Mouse (Mus musculus): Measurements from ENCODE around the gene Vstm4. TPM values are rescaled to one million over a fixed set of nuclear protein-coding genes. Genes with fewer than 3 reads are reported as not detected.
A peak's percentile ranks its signal among the peaks of the same experiment; 100 is the strongest.

Vstm4 gene
- total RNA-seq, 2 experiments from 2014 or later: 1.7 to 3.3 TPM

DNA sequence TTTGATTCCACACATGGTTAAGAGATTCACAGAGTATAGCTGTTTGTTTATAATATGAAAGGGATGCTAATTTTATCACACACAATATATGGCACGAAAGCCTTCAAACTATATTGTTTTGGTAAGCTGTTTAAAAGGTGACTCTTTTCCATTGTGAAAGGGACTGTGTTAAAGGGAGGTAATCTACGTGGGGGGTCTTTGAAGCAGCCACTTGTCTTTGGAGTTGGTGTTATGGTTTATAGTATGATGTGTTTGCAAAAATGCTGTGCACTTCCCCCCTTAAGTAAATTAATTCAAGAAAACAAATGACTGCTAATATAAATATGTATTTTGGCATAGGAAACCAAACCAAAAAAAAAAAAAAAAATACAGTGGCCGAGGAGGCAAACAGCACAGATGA, 8.8 kb downstream of the Vstm4 start:
- DNase-seq: no peak
- intact Hi-C loops (cut with DNase I): no loop called here
- H3K4me3 ChIP-seq: no peak overlapping the region
- TF ChIP-seq CTCF (IDR thresholded peaks at IDR 0.05): no peak
- H3K27ac ChIP-seq: no peak overlapping the region

DNA sequence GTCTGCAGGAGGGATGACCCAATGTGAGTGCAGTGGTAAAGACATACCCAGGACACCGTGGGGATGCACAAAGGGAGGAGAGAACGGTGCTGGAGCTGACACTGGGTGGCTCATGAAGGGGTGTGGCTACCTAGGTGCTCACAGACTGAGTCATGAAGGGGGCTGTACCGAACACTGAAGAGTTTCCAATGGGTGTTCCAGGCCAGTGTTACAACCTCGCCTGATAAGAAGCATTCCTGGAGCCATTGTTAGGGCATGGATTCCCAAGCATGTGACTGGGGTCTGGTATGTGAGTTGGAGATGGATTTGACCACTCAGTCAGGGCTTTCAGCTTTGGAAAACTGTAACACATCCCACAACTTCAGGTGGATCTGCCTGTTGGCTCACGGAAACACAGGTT, 15.4 kb downstream of the Vstm4 start:
- no peak for DNase-seq
- Histone ChIP-seq H3K4me3 (no peak overlapping the region), H3K27ac (no peak overlapping the region)
- intact Hi-C loops (cut with DNase I): no loop called here
- no peak for TF ChIP-seq CTCF (IDR thresholded peaks at IDR 0.05)

DNA sequence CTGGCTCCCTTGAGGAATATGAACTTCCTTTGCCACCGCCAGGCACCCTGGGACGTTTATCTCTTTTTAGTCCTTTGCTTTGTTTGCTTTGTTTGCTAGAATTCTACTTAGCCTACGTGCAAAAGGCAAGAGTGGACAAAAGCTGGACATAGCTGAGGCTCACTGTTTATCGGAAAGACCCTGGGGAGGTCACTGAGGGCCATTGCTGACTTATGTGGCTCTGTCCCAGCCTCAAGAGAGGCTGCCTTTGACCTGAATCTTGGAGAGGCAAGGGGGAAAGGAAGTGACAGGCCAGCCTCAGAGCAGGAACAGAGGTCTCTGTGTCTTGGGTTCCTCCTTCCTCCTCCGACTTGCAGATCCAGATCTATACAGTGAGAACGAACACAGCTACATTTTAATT, 21.0 kb downstream of the Vstm4 start:
- no peak for DNase-seq
- H3K4me3 ChIP-seq: no peak overlapping the region
- no peak for TF ChIP-seq CTCF (IDR thresholded peaks at IDR 0.05)
- intact Hi-C loops (cut with DNase I): no loop called here
- H3K27ac ChIP-seq: peak overlapping the region; percentile 43; the same call in 1 of the 2 replicates

DNA sequence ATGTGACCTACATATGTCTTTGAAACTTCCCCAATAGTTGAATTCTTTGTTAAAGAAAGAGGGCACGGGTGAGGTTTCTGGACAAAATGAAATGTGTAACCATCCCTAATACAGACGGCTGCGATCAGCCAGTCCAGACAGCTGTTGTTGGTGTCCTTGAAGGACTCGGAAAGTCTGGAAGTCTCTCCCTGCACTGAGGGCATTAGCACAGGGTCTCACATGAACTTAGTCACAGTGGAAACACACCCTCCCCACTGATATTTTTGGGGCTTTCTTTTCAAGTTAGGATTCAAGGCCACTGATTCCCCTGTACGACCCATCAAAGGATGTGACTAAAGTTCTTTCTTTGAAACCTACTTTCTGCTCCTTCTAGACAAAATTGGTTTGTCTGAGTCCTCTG, 23.8 kb downstream of the Vstm4 start:
- no peak overlapping the region for H3K27ac ChIP-seq
- no peak for TF ChIP-seq CTCF (IDR thresholded peaks at IDR 0.05)
- intact Hi-C loops (cut with DNase I): no loop called here

DNA sequence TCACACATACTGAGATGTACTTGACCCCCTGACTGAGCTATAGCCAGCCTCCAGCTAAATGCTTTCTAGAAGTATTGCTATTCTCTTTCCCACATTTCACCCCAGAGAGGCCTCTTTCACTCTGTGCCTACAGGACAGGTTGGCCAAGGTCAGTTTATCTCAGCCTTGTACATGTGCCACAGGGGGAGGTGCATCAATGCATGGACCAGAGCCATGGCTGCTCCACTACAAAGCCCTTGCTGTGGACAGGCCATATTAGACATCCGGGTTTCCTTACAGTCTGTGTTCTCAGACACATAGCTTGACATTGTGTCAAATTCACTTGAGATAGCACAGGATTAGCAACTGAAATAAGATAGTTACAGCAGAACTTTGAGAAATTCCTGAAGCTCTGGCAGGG, 25.1 kb downstream of the Vstm4 start:
- no peak for TF ChIP-seq CTCF (IDR thresholded peaks at IDR 0.05)
- Histone ChIP-seq H3K4me3 (no peak overlapping the region), H3K27ac (no peak overlapping the region)
- intact Hi-C loops (cut with DNase I): no loop called here
- DNase-seq: no peak

More for the DNA sequence above, 23.8 kb downstream of the Vstm4 start:
- DNase-seq: no peak
- H3K4me3 ChIP-seq: no peak overlapping the region

DNA sequence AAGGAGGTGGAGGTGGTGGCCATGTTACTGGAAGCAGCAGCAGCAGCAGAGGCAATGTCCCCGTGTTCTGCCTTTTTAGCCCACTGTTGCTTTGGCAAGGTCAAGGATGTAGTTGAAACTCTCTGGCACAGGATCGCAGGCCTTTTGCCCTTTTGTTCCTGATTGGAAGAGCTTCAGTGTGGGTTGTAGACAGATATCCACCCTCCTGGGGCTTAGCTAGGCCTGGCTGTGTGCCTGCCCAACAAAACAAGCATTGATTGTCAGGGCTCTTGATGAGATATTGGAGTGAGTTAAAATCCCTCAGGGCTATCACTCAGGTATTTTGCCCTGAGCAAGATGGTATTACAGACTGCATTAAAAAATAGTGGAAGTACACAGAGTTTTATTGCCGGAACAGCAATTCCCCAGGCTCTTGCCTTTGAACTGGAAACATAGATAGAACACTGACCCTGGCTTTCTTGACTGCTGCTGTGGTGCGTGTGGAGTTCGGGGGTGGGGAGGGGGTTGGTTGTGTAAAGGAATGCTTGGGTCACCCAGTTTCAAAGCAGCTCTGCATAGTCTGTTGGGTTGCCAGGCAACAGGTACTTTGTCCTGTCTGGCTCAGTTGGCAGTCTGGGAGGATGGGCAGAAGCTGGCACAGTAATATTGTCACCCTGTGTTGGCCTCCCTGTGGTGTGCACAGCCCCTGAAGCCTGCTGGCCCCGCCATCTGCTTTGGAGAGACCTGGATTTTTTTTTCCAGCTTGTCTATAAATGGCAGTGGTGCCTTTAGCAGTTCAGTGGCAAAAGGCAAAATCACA, 32.5 kb downstream of the Vstm4 start:
- Histone ChIP-seq H3K4me3 (no peak overlapping the region), H3K27ac (no peak overlapping the region)
- DNase-seq: no peak
- no peak for TF ChIP-seq CTCF (IDR thresholded peaks at IDR 0.05)
- intact Hi-C loops (cut with DNase I): no loop called here

DNA sequence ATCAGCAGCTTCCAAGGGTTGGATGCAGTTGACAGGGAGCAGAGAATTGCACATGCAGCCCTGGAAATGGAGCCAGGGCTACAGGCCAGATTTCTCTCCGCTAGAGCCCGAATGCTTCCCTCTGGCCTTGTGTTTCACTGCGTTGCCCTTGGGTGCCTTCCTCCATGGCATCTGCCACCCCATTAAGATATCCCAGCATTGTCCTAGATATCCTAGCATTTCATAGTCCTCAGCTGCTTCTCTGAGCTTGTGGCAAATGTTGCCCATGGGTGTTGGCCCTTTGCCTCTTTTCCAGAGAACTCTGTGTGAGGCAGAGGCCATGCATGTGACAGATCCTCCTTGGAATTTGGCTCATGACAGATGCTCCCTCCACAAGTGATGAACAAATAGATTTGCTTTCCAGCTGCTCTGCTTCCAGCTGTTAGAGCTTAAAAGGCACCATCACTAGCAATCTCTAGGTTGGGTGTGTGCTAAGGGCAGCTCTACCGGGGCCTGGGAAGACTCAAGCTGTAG, 37.8 kb downstream of the Vstm4 start:
- TF ChIP-seq CTCF (IDR thresholded peaks at IDR 0.05): no peak
- intact Hi-C loops (cut with DNase I): no loop called here
- peak overlapping the region; percentile 69 for H3K27ac ChIP-seq
- DNase-seq: peak; percentile 82
- H3K4me3 ChIP-seq: no peak overlapping the region

DNA sequence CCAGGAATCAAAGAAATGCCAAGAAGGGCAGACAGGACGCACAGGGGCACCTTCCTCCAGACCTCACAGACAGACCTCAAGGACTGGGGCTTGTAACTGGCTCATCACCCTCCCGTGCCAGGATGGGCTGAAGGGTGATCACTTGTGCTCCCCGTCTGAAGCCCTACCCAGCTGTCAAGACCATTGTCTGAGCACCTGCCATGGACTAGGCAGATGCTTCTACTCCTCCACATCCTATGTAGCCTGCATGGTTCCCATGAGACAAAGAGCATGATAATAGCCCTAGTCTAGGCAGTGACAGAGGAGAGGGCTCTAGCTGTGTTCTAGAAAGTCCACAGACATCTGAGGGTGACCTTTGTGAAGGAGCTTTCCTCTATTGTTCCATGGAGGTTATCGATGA, 38.3 kb downstream of the Vstm4 start:
- DNase-seq: no peak
- TF ChIP-seq CTCF (IDR thresholded peaks at IDR 0.05): no peak
- intact Hi-C loops (cut with DNase I): no loop called here
- Histone ChIP-seq H3K4me3 (no peak overlapping the region), H3K27ac (peak overlapping the region; percentile 69)

DNA sequence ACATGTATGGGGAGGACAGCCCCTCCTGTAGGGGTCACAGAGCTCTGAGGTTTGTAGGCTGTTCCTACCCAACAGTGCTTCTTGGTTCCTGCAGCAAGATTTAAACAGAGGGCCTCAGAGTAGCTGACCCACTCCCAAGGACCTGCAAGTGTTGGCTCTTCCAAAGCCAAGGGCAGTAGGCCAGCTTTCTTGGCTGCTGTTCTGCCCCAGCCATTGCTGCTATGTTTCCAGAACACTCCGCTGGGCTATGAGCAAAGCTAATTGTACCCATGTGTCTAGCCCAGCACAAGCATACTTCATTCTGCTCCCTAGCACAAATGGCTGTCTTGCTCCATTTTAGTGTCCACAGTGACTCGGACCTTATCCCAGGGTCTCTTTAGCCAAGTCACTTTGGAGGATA, 40.3 kb downstream of the Vstm4 start:
- Histone ChIP-seq H3K4me3 (no peak overlapping the region), H3K27ac (peak overlapping the region; percentile 31; the same call in 1 of the 2 replicates)
- intact Hi-C loops (cut with DNase I): no loop called here
- TF ChIP-seq CTCF (IDR thresholded peaks at IDR 0.05): no peak
- DNase-seq: peak; percentile 87

DNA sequence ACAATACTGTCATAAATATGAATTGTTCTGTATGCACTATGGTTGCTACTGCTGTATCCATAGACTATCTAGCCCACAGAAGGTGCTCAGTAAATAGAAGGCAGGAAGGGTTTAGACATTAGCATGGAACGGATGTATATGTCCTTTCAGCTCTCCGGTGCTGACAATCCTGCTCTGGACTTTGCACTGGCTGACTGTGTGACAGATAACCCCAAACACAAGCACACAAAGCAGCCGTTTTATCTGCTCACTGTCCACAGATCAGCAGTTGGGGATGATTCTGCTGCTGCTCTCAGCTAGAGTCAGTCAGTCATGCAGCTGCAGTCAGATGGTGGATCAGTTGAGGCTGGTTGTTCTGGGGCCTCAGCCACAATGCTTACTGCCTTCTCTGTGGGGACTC, 46.6 kb downstream of the Vstm4 start:
- intact Hi-C loops (cut with DNase I): no loop called here
- TF ChIP-seq CTCF (IDR thresholded peaks at IDR 0.05): no peak
- DNase-seq: no peak
- Histone ChIP-seq H3K27ac (no peak overlapping the region), H3K4me3 (no peak overlapping the region)

DNA sequence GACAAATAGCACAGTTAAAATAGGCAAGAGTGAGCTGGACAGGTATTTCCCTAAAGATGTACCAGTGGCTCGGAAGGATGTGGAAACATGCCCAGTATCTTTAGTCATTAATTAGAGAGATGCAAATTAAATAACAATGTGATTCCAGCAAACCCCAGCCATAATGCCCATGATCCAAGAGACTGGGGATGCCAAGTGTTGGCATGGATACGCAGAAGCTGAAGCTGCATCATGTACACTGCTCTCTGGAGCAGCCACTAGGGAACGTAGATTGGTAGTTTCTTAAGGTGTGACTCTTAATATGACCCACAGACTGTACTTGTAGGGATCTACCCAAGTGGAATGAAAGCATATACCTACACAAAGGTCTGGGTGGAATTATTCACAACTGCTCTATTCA, 50.0 kb downstream of the Vstm4 start:
- intact Hi-C loops (cut with DNase I): no loop called here
- Histone ChIP-seq H3K4me3 (no peak overlapping the region), H3K27ac (no peak overlapping the region)
- no peak for TF ChIP-seq CTCF (IDR thresholded peaks at IDR 0.05)
- DNase-seq: no peak

DNA sequence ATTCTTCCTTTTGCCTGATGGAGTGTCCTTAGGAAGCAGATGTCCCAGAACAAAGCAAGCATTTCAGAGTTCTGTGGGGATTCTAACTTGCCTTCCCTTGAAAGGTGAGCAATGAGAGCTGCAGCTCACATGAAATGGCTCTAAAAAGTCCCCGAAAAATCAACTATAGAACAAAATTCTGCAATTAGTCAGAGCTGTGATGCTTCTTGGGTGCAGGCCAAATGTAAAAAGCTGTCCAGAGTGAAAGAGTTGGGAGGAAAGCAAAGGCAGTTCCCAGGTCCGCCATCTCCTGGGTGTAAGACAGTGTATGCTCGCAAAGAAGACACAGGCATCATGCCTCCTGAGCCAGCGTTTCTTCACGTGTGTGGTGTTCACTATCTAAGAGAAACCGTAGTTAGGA, 52.6 kb downstream of the Vstm4 start:
- TF ChIP-seq CTCF (IDR thresholded peaks at IDR 0.05): no peak
- Histone ChIP-seq H3K4me3 (no peak overlapping the region), H3K27ac (no peak overlapping the region)
- intact Hi-C loops (cut with DNase I): no loop called here
- DNase-seq: no peak

DNA sequence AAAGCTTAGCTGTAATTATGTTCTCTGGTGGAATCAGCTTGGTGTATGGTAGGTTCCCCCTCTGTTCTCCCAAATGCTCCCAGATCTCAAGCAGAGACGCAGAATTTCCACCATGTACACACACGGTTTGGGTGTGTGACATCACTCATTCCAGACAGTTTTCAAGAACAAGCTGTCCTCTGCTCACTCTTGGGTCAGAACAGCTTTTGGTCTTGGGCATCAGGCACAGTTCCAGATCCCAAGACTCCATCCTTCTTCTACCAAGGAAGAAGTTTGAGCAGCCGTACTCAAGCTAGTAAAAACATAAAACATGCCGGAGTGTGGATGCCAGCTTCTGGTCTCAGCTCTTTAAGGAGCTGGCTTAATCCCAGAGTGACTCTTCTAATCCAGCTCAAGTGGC, 54.6 kb downstream of the Vstm4 start:
- TF ChIP-seq CTCF (IDR thresholded peaks at IDR 0.05): no peak
- intact Hi-C loops (cut with DNase I): no loop called here
- Histone ChIP-seq H3K4me3 (no peak overlapping the region), H3K27ac (no peak overlapping the region)
- DNase-seq: no peak

DNA sequence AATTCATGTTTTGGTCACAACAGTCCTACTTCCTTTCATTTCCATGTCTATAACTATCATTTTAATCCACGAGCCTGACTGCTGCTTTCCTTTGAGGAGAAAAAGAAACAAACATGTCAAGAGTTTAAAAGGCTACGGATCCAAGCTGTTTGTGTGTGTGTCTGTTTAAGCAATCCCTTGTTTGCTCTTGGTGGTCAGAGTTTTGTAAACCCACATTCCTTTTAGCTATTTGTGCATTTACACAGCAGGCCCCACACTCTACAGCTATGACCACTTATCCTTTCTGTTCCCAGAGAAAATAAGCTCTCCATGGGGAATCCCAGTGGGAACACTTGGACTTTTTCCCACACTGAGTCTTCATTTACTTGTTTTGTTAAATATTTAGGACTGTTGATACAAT, 58.8 kb downstream of the Vstm4 start:
- intact Hi-C loops (cut with DNase I): no loop called here
- DNase-seq: no peak
- Histone ChIP-seq H3K4me3 (no peak overlapping the region), H3K27ac (no peak overlapping the region; the same call in 1 of the 2 replicates)
- no peak for TF ChIP-seq CTCF (IDR thresholded peaks at IDR 0.05)

Data from gastrocnemius, adult 2 months (tissue).